Mouse (Mus musculus) liver, embryonic 16.5 days (tissue): ENCODE data around the gene Zdhhc15. TPM values are rescaled to one million over a fixed set of nuclear protein-coding genes. Genes with fewer than 3 reads are reported as not detected.

ENCODE experiments used
- ATAC-seq: fragments of 200-750 bp; cut with Nextera tagmentation; 2 replicates; pipeline ENCODE4 v1.8.0; 2017; ENCODE audit warnings: low read depth, mild to moderate bottlenecking, moderate number of reproducible peaks, moderate library complexity
- H3K27ac ChIP-seq: fragments of 300-500 bp; sonication (generic); 2 replicates; pipeline ENCODE4 v1.5.1; 2014; ENCODE audit warnings: mild to moderate bottlenecking, low read length
- H3K27me3 ChIP-seq: fragments of 300-500 bp; sonication (generic); 2 replicates; pipeline ENCODE4 v1.6.1; 2014; ENCODE audit warnings: low read depth, low read length, mixed read lengths; ENCODE audit not compliant: control insufficient read depth, insufficient read depth
- H3K36me3 ChIP-seq: fragments of 300-500 bp; sonication (generic); 2 replicates; pipeline ENCODE4 v1.6.1; 2014; ENCODE audit warnings: mild to moderate bottlenecking; ENCODE audit not compliant: control insufficient read depth, insufficient read depth
- H3K4me1 ChIP-seq: fragments of 300-500 bp; sonication (generic); 2 replicates; pipeline ENCODE4 v1.6.1; 2014; ENCODE audit warnings: low read depth, low read length, mixed read lengths; ENCODE audit not compliant: control insufficient read depth
- H3K4me2 ChIP-seq: fragments of 300-500 bp; sonication (generic); 2 replicates; pipeline ENCODE4 v1.6.1; 2014; ENCODE audit warnings: low read depth, low read length, mixed read lengths
- H3K4me3 ChIP-seq: fragments of 300-500 bp; sonication (generic); 2 replicates; pipeline ENCODE4 v1.5.1; 2014; ENCODE audit warnings: low read depth, mild to moderate bottlenecking, low read length
- H3K9ac ChIP-seq: fragments of 300-500 bp; sonication (generic); 2 replicates; pipeline ENCODE4 v1.6.1; 2014; ENCODE audit warnings: low read depth, low read length
- H3K9me3 ChIP-seq: fragments of 300-500 bp; sonication (generic); replicated peaks from 2 replicates; pipeline ENCODE4 v1.6.1; 2016; ENCODE audit warnings: low read length; ENCODE audit not compliant: control insufficient read depth
- WGBS: fragments of 180-500 bp; shearing (Covaris S2); extraction: QIAGEN DNeasy Blood & Tissue Kit; methylation state at CpG from one replicate; pipeline ENCODE4 v1.1.7; 2014; ENCODE audit not compliant: insufficient replicate concordance; 5-methylcytosine and 5-hydroxymethylcytosine counted together
- polyA plus RNA-seq: library from polyadenylated mRNA; unstranded; fragments of >200 nt; fragmentation: Nextera tagmentation; extraction: Ambion mirVana; gene quantifications from 2 replicates; pipeline ENCODE4 v1.2.1, GENCODE M21; 2015

Gene Zdhhc15
- polyA plus RNA-seq, 1 experiment from 2014 or later: 1.2 TPM

- ATAC-seq: peak; percentile 82
- no peaks in the 10 kb centered on the region for H3K9me3 ChIP-seq
- H3K4me1 ChIP-seq: no peaks in the 10 kb centered on the region; the same call in 1 of the 2 replicates
- H3K4me3 ChIP-seq: no peak overlapping the region
- WGBS: 21% methylated on average over 3 of the region's 3 CpGs
- H3K27me3 ChIP-seq: no peaks in the 10 kb centered on the region
- no peaks in the 10 kb centered on the region for H3K36me3 ChIP-seq
- H3K9ac ChIP-seq: no peak overlapping the region
- no peak overlapping the region for H3K27ac ChIP-seq
- no peak overlapping the region for H3K4me2 ChIP-seq
Observed at GRCm38 (mm10) chrX:104567497-104567896, 103.4 kb downstream of the Zdhhc15 start.

GRCm38 (mm10) chrX:104545283-104545682 is 125.6 kb downstream of the Zdhhc15 start:
- Histone ChIP-seq H3K27me3 (no peaks in the 10 kb centered on the region), H3K4me3 (no peak overlapping the region), H3K4me2 (no peak overlapping the region), H3K9ac (no peak overlapping the region), H3K36me3 (no peaks in the 10 kb centered on the region), H3K4me1 (peaks cover 5% of the 10 kb centered on the region), H3K9me3 (no peaks in the 10 kb centered on the region), H3K27ac (peak overlapping the region; percentile 28)
- 46% methylated on average over 1 of the region's 1 CpGs for WGBS
- peak; percentile 79 for ATAC-seq

GRCm38 (mm10) chrX:104543919-104544595 is 126.8 kb downstream of the Zdhhc15 start:
- Histone ChIP-seq H3K36me3 (no peaks in the 10 kb centered on the region), H3K4me2 (no peak overlapping the region), H3K9ac (no peak overlapping the region), H3K4me3 (no peak overlapping the region), H3K27me3 (no peaks in the 10 kb centered on the region), H3K9me3 (no peaks in the 10 kb centered on the region), H3K4me1 (peaks cover 5% of the 10 kb centered on the region), H3K27ac (peak overlapping the region; percentile 28)
- peak; percentile 81 for ATAC-seq
- 40% methylated on average over 4 of the region's 4 CpGs for WGBS

GRCm38 (mm10) chrX:104542635-104543034 is 128.2 kb downstream of the Zdhhc15 start:
- Histone ChIP-seq H3K9ac (no peak overlapping the region), H3K4me3 (no peak overlapping the region), H3K9me3 (no peaks in the 10 kb centered on the region), H3K27me3 (no peaks in the 10 kb centered on the region), H3K4me1 (peaks cover 5% of the 10 kb centered on the region), H3K27ac (no peak overlapping the region), H3K4me2 (no peak overlapping the region), H3K36me3 (no peaks in the 10 kb centered on the region)
- 45% methylated on average over 4 of the region's 4 CpGs for WGBS
- ATAC-seq: peak; percentile 47; the same call in 1 of the 2 replicates

- Histone ChIP-seq H3K4me3 (no peak overlapping the region), H3K4me1 (no peaks in the 10 kb centered on the region), H3K36me3 (no peaks in the 10 kb centered on the region), H3K9ac (no peak overlapping the region), H3K4me2 (no peak overlapping the region), H3K9me3 (no peaks in the 10 kb centered on the region), H3K27me3 (no peaks in the 10 kb centered on the region), H3K27ac (no peak overlapping the region)
- no peak for ATAC-seq
- WGBS: 76% methylated on average over 5 of the region's 5 CpGs
Observed at GRCm38 (mm10) chrX:104501765-104502164, 169.1 kb downstream of the Zdhhc15 start.

- H3K4me2 ChIP-seq: no peak overlapping the region
- H3K36me3 ChIP-seq: no peaks in the 10 kb centered on the region
- no peak overlapping the region for H3K4me3 ChIP-seq
- H3K27ac ChIP-seq: no peak overlapping the region
- ATAC-seq: no peak
- no peaks in the 10 kb centered on the region for H3K4me1 ChIP-seq
- no peaks in the 10 kb centered on the region for H3K27me3 ChIP-seq
- H3K9me3 ChIP-seq: no peaks in the 10 kb centered on the region
- no peak overlapping the region for H3K9ac ChIP-seq
- 42% methylated on average over 4 of the region's 4 CpGs for WGBS
Observed at GRCm38 (mm10) chrX:104489626-104490355, 181.1 kb downstream of the Zdhhc15 start.

- Histone ChIP-seq H3K9ac (no peak overlapping the region), H3K36me3 (no peaks in the 10 kb centered on the region), H3K4me1 (no peaks in the 10 kb centered on the region; the same call in 1 of the 2 replicates), H3K4me3 (no peak overlapping the region), H3K27ac (no peak overlapping the region), H3K9me3 (no peaks in the 10 kb centered on the region), H3K27me3 (no peaks in the 10 kb centered on the region), H3K4me2 (no peak overlapping the region)
- WGBS: 50% methylated on average over 4 of the region's 4 CpGs
- no peak for ATAC-seq
Observed at GRCm38 (mm10) chrX:104488870-104489467, 181.9 kb downstream of the Zdhhc15 start.

- WGBS: 45% methylated on average over 3 of the region's 3 CpGs
- Histone ChIP-seq H3K27ac (no peak overlapping the region), H3K4me3 (no peak overlapping the region), H3K36me3 (no peaks in the 10 kb centered on the region), H3K4me1 (no peaks in the 10 kb centered on the region; the same call in 1 of the 2 replicates), H3K27me3 (no peaks in the 10 kb centered on the region), H3K4me2 (no peak overlapping the region), H3K9ac (no peak overlapping the region), H3K9me3 (no peaks in the 10 kb centered on the region)
- no peak for ATAC-seq
Observed at GRCm38 (mm10) chrX:104488036-104488435, 182.8 kb downstream of the Zdhhc15 start.
